Mouse (Mus musculus) MEL (cell line): ENCODE results near the gene Fam24b.

Experiments
- BHLHE40 ChIP-seq: IDR thresholded peaks from 2 replicates; pipeline ENCODE4 v1.6.1; 2012; ENCODE audit warnings: low read depth, mild to moderate bottlenecking, inconsistent platforms, low read length, improper control_type of control experiment, borderline replicate concordance
- CTCF ChIP-seq, 3 experiments: IDR thresholded peaks in 2 of 3; conservative IDR thresholded peaks in 1 of 3; 2 replicates each; pipeline ENCODE4 v1.5.1; 2011 to 2012; ENCODE audit warnings: low read length in 3 of 3, low read depth in 2 of 3, mild to moderate bottlenecking in 2 of 3, improper control_type of control experiment in 1 of 3, inconsistent platforms in 1 of 3, mixed read lengths in 1 of 3, moderate library complexity in 1 of 3; ENCODE audit not compliant: control insufficient read depth in 1 of 3, insufficient read depth in 1 of 3, poor library complexity in 1 of 3, severe bottlenecking in 1 of 3
- EP300 ChIP-seq, 2 experiments: IDR thresholded peaks; 2 replicates each; pipeline ENCODE4 v1.6.1; 2011; ENCODE audit warnings: improper control_type of control experiment in 2 of 2, low read length in 2 of 2, low read depth in 1 of 2, mild to moderate bottlenecking in 1 of 2
- ETS1 ChIP-seq: IDR thresholded peaks from 2 replicates; pipeline ENCODE4 v1.6.1; 2012; ENCODE audit warnings: low read depth, mild to moderate bottlenecking, inconsistent platforms, low read length, improper control_type of control experiment, moderate library complexity
- HCFC1 ChIP-seq: IDR thresholded peaks from 2 replicates; pipeline ENCODE4 v1.6.1; 2012; ENCODE audit warnings: low read depth, mild to moderate bottlenecking, inconsistent platforms, low read length, improper control_type of control experiment, moderate library complexity
- MXI1 ChIP-seq: IDR thresholded peaks from 2 replicates; pipeline ENCODE4 v1.6.1; 2011; ENCODE audit warnings: mild to moderate bottlenecking, low read depth, low read length, improper control_type of control experiment
- POLR2A ChIP-seq, 2 experiments: IDR thresholded peaks; 2 replicates each; pipeline ENCODE4 v1.6.1; 2011 to 2012; ENCODE audit warnings: low read length in 2 of 2, mild to moderate bottlenecking in 2 of 2, control low read depth in 1 of 2, improper control_type of control experiment in 1 of 2, low read depth in 1 of 2, moderate library complexity in 1 of 2; ENCODE audit not compliant: control insufficient read depth in 1 of 2, insufficient read depth in 1 of 2, poor library complexity in 1 of 2
- RCOR1 ChIP-seq: IDR thresholded peaks from 2 replicates; pipeline ENCODE4 v1.6.1; 2012; ENCODE audit warnings: low read depth, mild to moderate bottlenecking, inconsistent platforms, low read length, improper control_type of control experiment
- SIN3A ChIP-seq: IDR thresholded peaks from 2 replicates; pipeline ENCODE4 v1.6.1; 2012; ENCODE audit warnings: low read length, improper control_type of control experiment, inconsistent platforms
- TCF12 ChIP-seq: IDR thresholded peaks from 2 replicates; pipeline ENCODE4 v1.6.1; 2014; ENCODE audit warnings: low read depth, mild to moderate bottlenecking, inconsistent platforms, low read length, improper control_type of control experiment, moderate library complexity
- USF1 ChIP-seq: IDR thresholded peaks from 2 replicates; pipeline ENCODE4 v1.6.1; 2014; ENCODE audit warnings: low read depth, mild to moderate bottlenecking, inconsistent platforms, low read length, improper control_type of control experiment, moderate library complexity
- ZMIZ1 ChIP-seq: IDR thresholded peaks from 2 replicates; pipeline ENCODE4 v1.6.1; 2012; ENCODE audit warnings: low read depth, mild to moderate bottlenecking, inconsistent platforms, low read length, improper control_type of control experiment, moderate library complexity

GRCm38 (mm10) chr7:131337502-131338068 lies 8.3 kb upstream of the Fam24b start:
- TF ChIP-seq SIN3A (no peak), ZMIZ1 (no peak), CTCF (IDR thresholded peaks at IDR 0.05 in 2 of 3, conservative IDR thresholded peaks at IDR 0.05 in 1 of 3; ENCODE audit: control insufficient read depth in 1 of 3, insufficient read depth in 1 of 3, low read depth in 2 of 3, low read length in 3 of 3, poor library complexity in 1 of 3, severe bottlenecking in 1 of 3) (no peak), POLR2A (IDR thresholded peaks at IDR 0.05; ENCODE audit: control insufficient read depth in 1 of 2, insufficient read depth in 1 of 2, low read depth in 1 of 2, low read length in 2 of 2, poor library complexity in 1 of 2) (no peak), RCOR1 (no peak), HCFC1 (no peak), USF1 (no peak), EP300 (IDR thresholded peaks at IDR 0.05; ENCODE audit: low read depth in 1 of 2, low read length in 2 of 2) (no peak), ETS1 (no peak), BHLHE40 (no peak), TCF12 (no peak), MXI1 (no peak)
